Mouse (Mus musculus): Measurements from ENCODE around the gene Etnppl.
A peak's percentile ranks its signal among the peaks of the same experiment; 100 is the strongest.

The Etnppl gene

GRCm38 (mm10) chr3:130617439-130617898 lies at the start of gene Etnppl:
TSS of gene Etnppl (plus strand) at chr3:130617448.
- peak; percentile 52 for DNase-seq (ENCODE audit: low spot score)

GRCm38 (mm10) chr3:130568331-130569095 lies 48.7 kb upstream of the Etnppl start:
- DNase-seq (ENCODE audit: low spot score) = no peak

GRCm38 (mm10) chr3:130573243-130573642 lies 44.0 kb upstream of the Etnppl start:
- peak; percentile 28 for DNase-seq (ENCODE audit: low spot score)

GRCm38 (mm10) chr3:130574652-130575051 lies 42.6 kb upstream of the Etnppl start:
- DNase-seq (ENCODE audit: low spot score) = peak; percentile 75

GRCm38 (mm10) chr3:130576683-130577082 lies 40.6 kb upstream of the Etnppl start:
- peak; percentile 47 for DNase-seq (ENCODE audit: low spot score)

GRCm38 (mm10) chr3:130579501-130579900 lies 37.7 kb upstream of the Etnppl start:
- DNase-seq (ENCODE audit: low spot score) = no peak

- no peak for DNase-seq (ENCODE audit: low spot score)
Measured at GRCm38 (mm10) chr3:130581577-130581976, 35.7 kb upstream of the Etnppl start.

GRCm38 (mm10) chr3:130582903-130583664 lies 34.2 kb upstream of the Etnppl start:
- DNase-seq (ENCODE audit: low spot score) = peak; percentile 51

GRCm38 (mm10) chr3:130584007-130584406 lies 33.2 kb upstream of the Etnppl start:
- no peak for DNase-seq (ENCODE audit: low spot score)

- DNase-seq (ENCODE audit: low spot score) = no peak
Measured at GRCm38 (mm10) chr3:130595050-130595449, 22.2 kb upstream of the Etnppl start.

GRCm38 (mm10) chr3:130601491-130601890 lies 15.8 kb upstream of the Etnppl start:
- no peak for DNase-seq (ENCODE audit: low spot score)

- DNase-seq (ENCODE audit: low spot score) = no peak
Measured at GRCm38 (mm10) chr3:130607924-130608323, 9.3 kb upstream of the Etnppl start.

- no peak for DNase-seq (ENCODE audit: low spot score)
Measured at GRCm38 (mm10) chr3:130614444-130614843, 2.8 kb upstream of the Etnppl start.

GRCm38 (mm10) chr3:130615625-130616024 lies 1.6 kb upstream of the Etnppl start:
- DNase-seq (ENCODE audit: low spot score) = no peak

GRCm38 (mm10) chr3:130620517-130621146 lies 3.4 kb downstream of the Etnppl start:
- peak; percentile 51 for DNase-seq (ENCODE audit: low spot score)

GRCm38 (mm10) chr3:130628358-130628757 lies 11.1 kb downstream of the Etnppl start:
- no peak for DNase-seq (ENCODE audit: low spot score)

GRCm38 (mm10) chr3:130633859-130634258 lies 16.6 kb downstream of the Etnppl start:
- peak; percentile 24 for DNase-seq (ENCODE audit: low spot score)

- no peak for DNase-seq (ENCODE audit: low spot score)
Measured at GRCm38 (mm10) chr3:130646110-130646810, 29.0 kb downstream of the Etnppl start.

GRCm38 (mm10) chr3:130649569-130649968 lies 32.3 kb downstream of the Etnppl start:
- DNase-seq (ENCODE audit: low spot score) = no peak

- no peak for DNase-seq (ENCODE audit: low spot score)
Measured at GRCm38 (mm10) chr3:130660619-130661018, 43.4 kb downstream of the Etnppl start.

- no peak for DNase-seq (ENCODE audit: low spot score)
Measured at GRCm38 (mm10) chr3:130662496-130662895, 45.2 kb downstream of the Etnppl start.

- DNase-seq (ENCODE audit: low spot score) = no peak
Measured at GRCm38 (mm10) chr3:130671291-130671690, 54.0 kb downstream of the Etnppl start.
